Mouse (Mus musculus): Measurements from ENCODE around the gene Gm6370.
"Not testable (repeated sequence)": the region's sequence is repeated elsewhere in the genome, so short reads cannot be mapped to it uniquely, and the experiment has no call there.

Gm6370 gene

GRCm38 (mm10) chr5:146491063-146491462 is at the start of gene Gm6370:
Gm6370 (plus strand) TSS chr5:146491363.
- not testable (repeated sequence) for DNase-seq

GRCm38 (mm10) chr5:146442767-146443166 is 48.4 kb upstream of the Gm6370 start:
- no peak for DNase-seq

GRCm38 (mm10) chr5:146446633-146447032 is 44.5 kb upstream of the Gm6370 start:
- no peak for DNase-seq

- no peak for DNase-seq
Observed at GRCm38 (mm10) chr5:146451592-146452254, 39.4 kb upstream of the Gm6370 start.

- no peak for DNase-seq
Observed at GRCm38 (mm10) chr5:146453556-146453955, 37.6 kb upstream of the Gm6370 start.

- DNase-seq: no peak
Observed at GRCm38 (mm10) chr5:146461612-146462011, 29.6 kb upstream of the Gm6370 start.

GRCm38 (mm10) chr5:146466663-146467062 is 24.5 kb upstream of the Gm6370 start:
- no peak for DNase-seq

GRCm38 (mm10) chr5:146468311-146468710 is 22.9 kb upstream of the Gm6370 start:
- DNase-seq: no peak

GRCm38 (mm10) chr5:146470821-146471220 is 20.3 kb upstream of the Gm6370 start:
- DNase-seq: no peak

GRCm38 (mm10) chr5:146471311-146471710 is 19.9 kb upstream of the Gm6370 start:
- DNase-seq: no peak

- no peak for DNase-seq
Observed at GRCm38 (mm10) chr5:146471821-146472220, 19.3 kb upstream of the Gm6370 start.

GRCm38 (mm10) chr5:146479564-146479963 is 11.6 kb upstream of the Gm6370 start:
- DNase-seq: peak; percentile 62 to 65

- not testable (repeated sequence) for DNase-seq
Observed at GRCm38 (mm10) chr5:146481665-146482064, 9.5 kb upstream of the Gm6370 start, which contains the start of gene Gm6408. Gm6408 (plus strand) TSS chr5:146481965.

GRCm38 (mm10) chr5:146488959-146489358 is 2.2 kb upstream of the Gm6370 start:
- DNase-seq: peak; percentile 33 to 59

- DNase-seq: not testable (repeated sequence)
Observed at GRCm38 (mm10) chr5:146502099-146502498, 10.9 kb downstream of the Gm6370 start, which contains the start of gene 4930449I24Rik. 4930449I24Rik (plus strand) TSS chr5:146502399.

GRCm38 (mm10) chr5:146513823-146514222 is 22.7 kb downstream of the Gm6370 start, which contains the start of gene Gm3402:
Gm3402 (plus strand) TSS chr5:146514123.
- DNase-seq: not testable (repeated sequence)

- not testable (repeated sequence) for DNase-seq
Observed at GRCm38 (mm10) chr5:146525501-146525900, 34.3 kb downstream of the Gm6370 start, which contains the start of gene Gm3404. Gm3404 (plus strand) TSS chr5:146525801.

GRCm38 (mm10) chr5:146537347-146537746 is 46.2 kb downstream of the Gm6370 start, which contains the start of gene Gm3409:
Gm3409 (plus strand) TSS chr5:146537647.
- DNase-seq: not testable (repeated sequence)
